Mouse (Mus musculus): Measurements from ENCODE around the gene Dvl3.

Dvl3 gene

GRCm38 (mm10) chr16:20547423-20547822, 30.6 kb downstream of the Dvl3 start:
- DNase-seq (ENCODE audit: low spot score), result no peak

- peak; percentile 93 for DNase-seq (ENCODE audit: low spot score)
Observed at GRCm38 (mm10) chr16:20548096-20548948, 31.5 kb downstream of the Dvl3 start, which contains the start of gene Abcf3. Gene Abcf3, plus strand, starts transcription at chr16:20548577.

GRCm38 (mm10) chr16:20549161-20549560, 32.4 kb downstream of the Dvl3 start:
- DNase-seq (ENCODE audit: low spot score), result no peak

DNA sequence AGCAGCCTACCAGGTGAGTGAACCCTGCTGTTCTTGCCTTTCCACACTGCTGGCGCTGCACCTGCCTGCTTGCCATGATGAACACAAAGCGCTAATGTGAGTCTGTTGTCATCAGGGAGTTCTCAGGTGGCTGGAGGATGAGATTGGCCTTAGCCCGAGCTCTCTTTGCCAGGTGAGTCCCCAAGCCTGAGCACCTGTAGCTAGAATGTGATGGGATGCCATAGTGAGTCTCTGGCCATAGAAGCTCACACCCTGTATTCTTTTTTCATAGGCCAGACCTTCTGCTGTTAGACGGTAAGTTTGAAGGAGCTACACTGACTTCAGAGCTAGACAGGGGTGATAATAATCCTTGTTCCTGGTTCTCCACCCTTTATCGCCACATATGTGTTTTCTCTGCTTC, 34.9 kb downstream of the Dvl3 start:
- DNase-seq (ENCODE audit: low spot score), result no peak

DNA sequence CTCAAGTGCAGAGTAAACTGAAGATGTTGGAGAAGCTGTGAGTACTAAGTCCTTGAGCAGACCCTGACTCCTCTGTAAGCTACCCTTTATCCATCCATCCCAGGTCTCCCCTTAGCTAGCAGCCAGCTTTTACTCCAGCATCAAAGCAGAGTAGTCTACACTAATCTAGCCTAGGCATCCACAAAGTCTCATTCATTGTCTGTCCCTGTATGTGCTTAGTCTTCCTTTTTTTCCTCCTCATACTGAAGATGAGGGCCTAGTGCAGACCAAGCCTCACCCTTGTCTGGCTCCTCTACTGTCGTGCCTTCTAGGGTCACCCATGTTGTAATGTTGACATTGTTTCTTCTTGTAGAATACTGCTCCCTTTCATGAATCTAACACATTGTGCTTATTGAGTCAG, 35.8 kb downstream of the Dvl3 start:
- DNase-seq (ENCODE audit: low spot score), result no peak

- DNase-seq (ENCODE audit: low spot score), result no peak
Observed at GRCm38 (mm10) chr16:20555000-20555399, 38.2 kb downstream of the Dvl3 start.

- DNase-seq (ENCODE audit: low spot score), result no peak
Observed at GRCm38 (mm10) chr16:20557381-20557780, 40.6 kb downstream of the Dvl3 start.

DNA sequence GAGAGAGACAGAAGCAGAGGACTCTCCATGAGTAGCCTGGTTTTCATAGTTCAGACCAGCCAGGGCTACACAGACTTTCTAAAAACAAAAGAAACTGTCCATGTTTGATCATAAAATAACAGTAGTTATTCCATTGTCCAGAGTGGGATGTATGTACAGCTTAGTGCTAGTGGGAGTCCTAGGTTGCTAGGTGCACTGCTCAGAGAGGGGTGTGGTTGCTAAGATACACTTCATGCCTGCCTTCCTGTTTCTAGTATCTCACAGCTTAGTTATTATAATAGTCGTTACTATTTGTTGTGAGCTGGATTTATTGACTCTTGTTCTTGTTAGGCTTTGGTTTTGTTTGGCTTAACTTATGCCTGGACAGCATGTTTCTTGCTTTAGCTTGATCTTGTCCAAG, 48.3 kb downstream of the Dvl3 start:
- no peak for DNase-seq (ENCODE audit: low spot score)

All from spleen, adult 12 weeks (tissue).